Mouse (Mus musculus) limb, embryonic 13.5 days (tissue): ENCODE measurements around the gene Rasgrp3. TPM values are rescaled to one million over a fixed set of nuclear protein-coding genes. Genes with fewer than 3 reads are reported as not detected.

Experiments used
- ATAC-seq: fragments of 200-750 bp; cut with Nextera tagmentation; 2 replicates; pipeline ENCODE4 v1.8.0; 2017; ENCODE audit warnings: low read depth, moderate number of reproducible peaks, moderate TSS enrichment; ENCODE audit not compliant: low FRiP score
- H3K27ac ChIP-seq: fragments of 300-500 bp; sonication (generic); 2 replicates; pipeline ENCODE4 v1.5.1; 2015; ENCODE audit warnings: inconsistent platforms, mild to moderate bottlenecking, moderate library complexity
- H3K27me3 ChIP-seq: fragments of 300-500 bp; sonication (generic); 2 replicates; pipeline ENCODE4 v1.6.1; 2015; ENCODE audit warnings: mild to moderate bottlenecking, inconsistent platforms
- H3K36me3 ChIP-seq: fragments of 300-500 bp; sonication (generic); 2 replicates; pipeline ENCODE4 v1.6.1; 2015; ENCODE audit warnings: inconsistent platforms, mild to moderate bottlenecking, moderate library complexity
- H3K4me1 ChIP-seq: fragments of 300-500 bp; sonication (generic); 2 replicates; pipeline ENCODE4 v1.6.1; 2015; ENCODE audit warnings: inconsistent platforms
- H3K4me2 ChIP-seq: fragments of 300-500 bp; sonication (generic); replicated peaks from 2 replicates; pipeline ENCODE4 v1.6.1; 2015; ENCODE audit warnings: inconsistent platforms, mild to moderate bottlenecking, moderate library complexity
- H3K4me3 ChIP-seq: fragments of 300-500 bp; sonication (generic); 2 replicates; pipeline ENCODE4 v1.5.1; 2015; ENCODE audit warnings: moderate library complexity, mild to moderate bottlenecking, inconsistent platforms
- H3K9ac ChIP-seq: fragments of 300-500 bp; sonication (generic); 2 replicates; pipeline ENCODE4 v1.6.1; 2015; ENCODE audit warnings: mild to moderate bottlenecking, inconsistent platforms
- H3K9me3 ChIP-seq: fragments of 300-500 bp; sonication (generic); 2 replicates; pipeline ENCODE4 v1.6.1; 2016; ENCODE audit warnings: inconsistent platforms
- WGBS: fragments of 180-500 bp; shearing (Covaris S2); methylation state at CpG from one replicate; pipeline ENCODE4 v1.1.7; 2015; 5-methylcytosine and 5-hydroxymethylcytosine counted together
- polyA plus RNA-seq: library from polyadenylated mRNA; unstranded; fragments of >200 nt; fragmentation: Nextera tagmentation; extraction: Ambion mirVana; gene quantifications from 2 replicates; pipeline ENCODE4 v1.2.1, GENCODE M21; 2015

Rasgrp3 gene
- polyA plus RNA-seq, 1 experiment from 2014 or later: 10.6 TPM

GRCm38 (mm10) chr17:75509257-75509656, 73.6 kb downstream of the Rasgrp3 start:
- no peaks in the 10 kb centered on the region for H3K27me3 ChIP-seq
- H3K9me3 ChIP-seq: no peaks in the 10 kb centered on the region
- H3K4me2 ChIP-seq: no peak overlapping the region
- 94% methylated on average over 5 of the region's 5 CpGs for WGBS
- H3K4me3 ChIP-seq: no peak overlapping the region
- H3K27ac ChIP-seq: no peak overlapping the region
- no peak overlapping the region for H3K9ac ChIP-seq
- ATAC-seq: no peak
- no peaks in the 10 kb centered on the region for H3K4me1 ChIP-seq
- no peaks in the 10 kb centered on the region for H3K36me3 ChIP-seq

- no peaks in the 10 kb centered on the region for H3K36me3 ChIP-seq
- H3K9ac ChIP-seq: no peak overlapping the region
- no peak overlapping the region for H3K4me3 ChIP-seq
- H3K4me1 ChIP-seq: no peaks in the 10 kb centered on the region
- no peak overlapping the region for H3K27ac ChIP-seq
- H3K27me3 ChIP-seq: no peaks in the 10 kb centered on the region
- 71% methylated on average over 4 of the region's 4 CpGs for WGBS
- H3K9me3 ChIP-seq: no peaks in the 10 kb centered on the region
- no peak overlapping the region for H3K4me2 ChIP-seq
- ATAC-seq: no peak
Observed at GRCm38 (mm10) chr17:75516591-75516990, 80.9 kb downstream of the Rasgrp3 start.

- no peaks in the 10 kb centered on the region for H3K36me3 ChIP-seq
- H3K9me3 ChIP-seq: no peaks in the 10 kb centered on the region
- no peak overlapping the region for H3K27ac ChIP-seq
- H3K27me3 ChIP-seq: no peaks in the 10 kb centered on the region
- no peak overlapping the region for H3K4me3 ChIP-seq
- no peak overlapping the region for H3K9ac ChIP-seq
- WGBS: 61% methylated on average over 8 of the region's 8 CpGs
- H3K4me1 ChIP-seq: no peaks in the 10 kb centered on the region
- no peak overlapping the region for H3K4me2 ChIP-seq
- no peak for ATAC-seq
Observed at GRCm38 (mm10) chr17:75518181-75518901, 82.6 kb downstream of the Rasgrp3 start.

GRCm38 (mm10) chr17:75519239-75519900, 83.7 kb downstream of the Rasgrp3 start:
- 59% methylated on average over 8 of the region's 8 CpGs for WGBS

DNA sequence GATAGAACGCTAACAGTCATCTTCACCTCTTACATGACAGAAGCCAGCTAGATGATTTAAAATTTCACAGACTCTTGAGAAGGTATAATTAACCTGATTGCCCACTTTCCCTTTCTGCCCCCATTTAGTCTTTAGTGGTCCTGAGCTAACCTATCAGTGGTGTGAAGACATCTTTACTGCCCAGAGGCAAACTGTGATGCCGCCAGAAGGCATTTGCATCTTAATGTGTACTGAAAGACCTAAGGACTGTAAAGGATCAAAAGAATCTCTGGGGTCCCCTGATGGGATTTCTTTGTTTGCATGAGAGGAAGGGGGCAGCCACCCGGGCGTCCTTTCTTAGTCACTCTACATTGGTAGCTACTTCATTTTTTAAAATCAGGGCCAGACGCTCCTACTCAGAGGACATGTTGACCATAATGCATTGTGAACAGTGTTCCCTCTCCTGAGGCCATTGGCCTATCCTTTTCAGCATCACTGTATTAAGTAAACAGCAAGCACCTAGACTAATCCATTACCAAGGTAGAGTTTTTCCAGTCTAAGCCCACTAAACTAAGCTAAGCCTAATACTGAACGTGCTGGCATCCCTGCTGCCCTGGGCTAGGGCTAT, 85.6 kb downstream of the Rasgrp3 start:
- no peak overlapping the region for H3K27ac ChIP-seq
- 27% methylated on average over 6 of the region's 6 CpGs for WGBS
- no peak overlapping the region for H3K4me3 ChIP-seq
- no peaks in the 10 kb centered on the region for H3K4me1 ChIP-seq
- H3K4me2 ChIP-seq: no peak overlapping the region
- no peak for ATAC-seq
- H3K36me3 ChIP-seq: no peaks in the 10 kb centered on the region
- H3K27me3 ChIP-seq: no peaks in the 10 kb centered on the region
- H3K9me3 ChIP-seq: no peaks in the 10 kb centered on the region
- no peak overlapping the region for H3K9ac ChIP-seq

More at GRCm38 (mm10) chr17:75519239-75519900, 83.7 kb downstream of the Rasgrp3 start:
- H3K27me3 ChIP-seq: no peaks in the 10 kb centered on the region
- H3K27ac ChIP-seq: no peak overlapping the region
- ATAC-seq: no peak
- no peaks in the 10 kb centered on the region for H3K36me3 ChIP-seq
- no peaks in the 10 kb centered on the region for H3K4me1 ChIP-seq
- H3K4me2 ChIP-seq: no peak overlapping the region
- H3K4me3 ChIP-seq: no peak overlapping the region
- no peak overlapping the region for H3K9ac ChIP-seq
- H3K9me3 ChIP-seq: no peaks in the 10 kb centered on the region

DNA sequence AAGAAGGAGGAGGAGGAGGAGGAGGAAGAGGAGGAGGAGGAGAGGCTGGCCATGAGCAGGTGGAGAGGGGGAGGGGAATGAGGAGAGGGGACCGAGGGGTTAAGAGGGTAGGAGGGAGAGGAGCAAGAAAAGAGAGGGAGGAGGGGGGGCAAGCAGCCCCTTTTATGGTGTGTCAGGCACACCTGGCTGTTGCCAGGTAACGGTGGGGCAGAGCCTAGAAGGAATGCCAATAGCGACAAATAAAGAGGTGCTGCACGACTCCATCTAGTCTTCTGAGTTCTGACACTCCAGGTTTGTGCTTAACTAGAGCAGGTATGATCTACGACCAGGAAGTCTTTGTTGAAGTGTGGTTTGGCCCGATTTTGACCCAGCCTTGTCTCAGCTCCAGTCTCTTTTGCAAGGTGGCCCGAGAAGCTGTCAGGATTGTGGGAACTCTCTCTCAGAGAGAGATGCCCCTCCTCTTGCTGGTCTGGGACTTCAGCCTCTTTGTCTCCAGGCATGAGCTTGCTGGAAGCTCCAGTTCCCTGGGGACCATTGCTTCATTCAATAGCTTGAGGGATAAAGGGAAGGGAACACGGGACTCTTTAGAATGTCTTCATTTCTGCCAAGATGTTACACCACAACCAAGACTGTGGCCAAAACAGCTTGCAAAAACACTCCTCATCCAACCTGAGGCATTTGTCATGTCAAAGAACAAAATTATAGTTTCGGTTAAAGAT, 86.8 kb downstream of the Rasgrp3 start:
- Histone ChIP-seq H3K4me1 (no peaks in the 10 kb centered on the region), H3K4me3 (no peak overlapping the region), H3K9me3 (no peaks in the 10 kb centered on the region), H3K9ac (no peak overlapping the region), H3K4me2 (no peak overlapping the region), H3K27me3 (no peaks in the 10 kb centered on the region), H3K27ac (no peak overlapping the region), H3K36me3 (no peaks in the 10 kb centered on the region)
- 0 out of 2 replicates have a peak, but pooled peaks have one; percentile 19 for ATAC-seq
- 22% methylated on average over 9 of the region's 9 CpGs for WGBS

DNA sequence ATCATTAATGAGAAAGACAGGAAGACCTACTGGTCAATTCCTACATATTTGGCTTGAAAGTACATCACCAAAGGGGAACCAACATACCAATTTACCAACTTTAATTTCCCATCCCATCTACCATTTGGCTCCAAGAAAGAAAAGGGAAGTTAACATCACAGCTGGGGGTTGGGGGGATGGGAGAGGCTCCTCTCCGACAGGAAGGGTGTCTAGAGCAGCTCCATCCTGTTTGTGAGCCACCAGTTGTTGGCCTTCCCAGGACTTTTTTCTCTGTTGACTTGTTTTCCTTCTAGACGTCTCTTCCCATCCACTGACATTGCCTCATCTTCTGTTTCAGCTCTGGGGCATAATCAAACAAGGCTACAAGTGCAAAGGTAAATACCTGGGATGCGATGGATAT, 88.1 kb downstream of the Rasgrp3 start:
- 59% methylated on average over 3 of the region's 3 CpGs for WGBS
- Histone ChIP-seq H3K4me1 (no peaks in the 10 kb centered on the region), H3K9ac (no peak overlapping the region), H3K36me3 (no peaks in the 10 kb centered on the region), H3K4me2 (no peak overlapping the region), H3K27me3 (no peaks in the 10 kb centered on the region), H3K4me3 (no peak overlapping the region), H3K27ac (no peak overlapping the region), H3K9me3 (no peaks in the 10 kb centered on the region)
- ATAC-seq: no peak

DNA sequence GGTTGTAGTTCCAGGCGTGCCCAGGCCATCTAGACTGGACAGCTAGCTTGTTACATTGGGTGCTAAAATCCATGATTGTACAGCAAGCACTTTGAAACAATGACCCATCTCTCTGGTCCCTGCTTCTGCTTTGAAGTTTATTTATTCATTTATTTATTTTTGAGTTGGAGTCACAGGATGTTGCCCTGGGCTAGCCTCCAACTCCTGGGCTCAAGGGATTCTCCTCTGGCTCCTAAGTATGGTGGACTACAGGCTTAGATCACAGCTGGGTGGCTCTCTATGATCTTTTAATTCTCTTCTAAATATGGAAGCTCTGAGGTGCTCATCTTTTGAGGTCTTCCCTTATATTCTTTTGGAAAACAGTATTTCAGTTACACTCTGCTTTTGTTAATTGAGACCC, 90.7 kb downstream of the Rasgrp3 start:
- no peak overlapping the region for H3K4me2 ChIP-seq
- H3K27me3 ChIP-seq: no peaks in the 10 kb centered on the region
- no peak overlapping the region for H3K4me3 ChIP-seq
- ATAC-seq: no peak
- no peaks in the 10 kb centered on the region for H3K9me3 ChIP-seq
- H3K27ac ChIP-seq: no peak overlapping the region
- WGBS: 63% methylated on average over 1 of the region's 1 CpGs
- no peaks in the 10 kb centered on the region for H3K4me1 ChIP-seq
- peaks cover 6% of the 10 kb centered on the region; the same call in 1 of the 2 replicates for H3K36me3 ChIP-seq
- H3K9ac ChIP-seq: no peak overlapping the region

DNA sequence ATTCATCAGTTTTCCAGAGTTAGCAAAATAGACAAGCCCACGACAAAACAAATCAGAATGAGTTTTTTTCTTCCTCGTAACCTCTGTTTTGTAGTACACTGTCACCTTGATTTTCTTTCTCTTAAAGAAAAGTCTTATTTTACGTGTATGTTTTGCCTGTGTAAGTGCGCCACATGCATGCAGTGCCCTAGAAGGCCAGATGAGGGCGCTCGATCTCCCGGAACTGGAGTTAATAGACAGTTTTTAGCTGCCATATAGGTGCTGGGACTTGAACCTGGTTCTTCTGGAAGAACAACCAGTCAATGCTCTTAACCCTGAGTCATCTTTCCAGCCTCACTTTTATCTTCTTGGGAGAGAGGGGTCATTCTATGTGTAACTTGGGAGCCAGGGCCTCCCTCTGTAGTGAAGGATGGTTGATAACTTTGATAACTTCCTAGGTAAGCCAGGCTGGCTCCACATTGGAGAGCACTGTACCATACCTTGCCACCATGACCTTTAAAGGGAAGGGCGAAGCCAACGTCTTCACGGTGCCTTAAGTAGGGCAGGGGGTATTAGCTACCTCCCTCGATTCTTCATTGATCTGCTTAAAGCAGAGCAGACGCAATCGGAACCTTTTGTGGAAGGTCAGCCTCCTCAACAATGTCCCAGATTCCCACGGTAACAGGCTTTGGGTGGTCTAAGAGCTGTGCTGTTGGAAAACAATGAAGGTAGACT, 93.7 kb downstream of the Rasgrp3 start:
- Histone ChIP-seq H3K27ac (no peak overlapping the region), H3K27me3 (no peaks in the 10 kb centered on the region), H3K4me3 (no peak overlapping the region), H3K9ac (no peak overlapping the region), H3K4me2 (no peak overlapping the region), H3K4me1 (no peaks in the 10 kb centered on the region; the same call in 1 of the 2 replicates), H3K36me3 (peaks cover 6% of the 10 kb centered on the region; the same call in 1 of the 2 replicates), H3K9me3 (no peaks in the 10 kb centered on the region)
- WGBS: 94% methylated on average over 14 of the region's 14 CpGs
- no peak for ATAC-seq

- Histone ChIP-seq H3K9ac (no peak overlapping the region), H3K27me3 (no peaks in the 10 kb centered on the region), H3K9me3 (no peaks in the 10 kb centered on the region), H3K4me3 (no peak overlapping the region), H3K27ac (no peak overlapping the region), H3K36me3 (peaks cover 18% of the 10 kb centered on the region), H3K4me2 (no peak overlapping the region), H3K4me1 (no peaks in the 10 kb centered on the region; the same call in 1 of the 2 replicates)
- WGBS: 69% methylated on average over 6 of the region's 6 CpGs
- no peak for ATAC-seq
Observed at GRCm38 (mm10) chr17:75532469-75532986, 96.8 kb downstream of the Rasgrp3 start.

DNA sequence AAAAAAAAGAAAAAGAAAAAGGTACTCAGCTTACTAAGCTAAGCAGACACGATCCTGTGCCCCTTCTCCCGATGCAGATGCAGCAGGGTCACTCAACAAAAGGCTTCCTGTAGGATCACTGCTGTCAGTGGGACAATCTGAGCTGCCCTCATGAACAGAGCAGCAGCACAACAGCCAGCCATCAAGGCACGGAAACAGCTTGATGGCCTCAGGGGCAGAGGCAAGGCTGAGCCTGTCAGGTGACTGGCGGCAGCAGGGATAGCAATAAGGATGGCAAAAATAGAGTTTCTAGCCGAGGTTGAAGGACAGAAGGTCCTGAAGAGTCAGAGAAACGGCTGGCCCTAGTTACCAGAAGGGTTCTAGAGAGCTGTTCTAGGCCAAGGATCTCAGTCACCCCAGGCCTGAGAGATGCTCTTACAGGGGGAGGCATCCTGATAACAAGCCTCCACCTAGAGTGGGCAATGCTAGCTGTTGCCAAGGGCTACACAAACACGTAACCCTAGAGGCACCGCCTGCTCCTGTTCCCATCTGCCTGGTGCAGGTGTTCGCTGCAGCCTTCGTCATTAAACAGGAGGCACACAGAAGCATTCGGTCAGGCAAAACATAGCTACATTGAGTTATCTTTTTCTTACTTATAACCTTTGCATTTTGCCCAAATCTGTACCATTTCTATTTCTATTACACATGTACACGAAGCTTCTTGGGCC, 98.8 kb downstream of the Rasgrp3 start:
- Histone ChIP-seq H3K9me3 (no peaks in the 10 kb centered on the region), H3K4me3 (no peak overlapping the region), H3K36me3 (peaks cover 30% of the 10 kb centered on the region), H3K9ac (no peak overlapping the region), H3K4me2 (no peak overlapping the region), H3K27me3 (no peaks in the 10 kb centered on the region), H3K4me1 (no peaks in the 10 kb centered on the region; the same call in 1 of the 2 replicates), H3K27ac (no peak overlapping the region)
- WGBS: 68% methylated on average over 12 of the region's 12 CpGs
- ATAC-seq: no peak
